Mouse (Mus musculus) inflammation-experienced regulatory T-cells, adult 6 months (primary cell): ENCODE measurements around the gene Cox7c. TPM values are rescaled to one million over a fixed set of nuclear protein-coding genes. Genes with fewer than 3 reads are reported as not detected.
"Not testable (repeated sequence)": the region's sequence is repeated elsewhere in the genome, so short reads cannot be mapped to it uniquely, and the experiment has no call there.

Experiments used
- ATAC-seq: one replicate; pipeline ENCODE4 v1.8.0; 2017
- polyA plus RNA-seq, 3 experiments: library from polyadenylated mRNA; unstranded; fragments of 100-300 nt; shearing (Covaris generic); gene quantifications; one replicate each; pipeline ENCODE4 v1.2.1; 2017

Cox7c gene
- polyA plus RNA-seq: 100 to 1,000 TPM; 372 to 524 (median 496) TPM

DNA sequence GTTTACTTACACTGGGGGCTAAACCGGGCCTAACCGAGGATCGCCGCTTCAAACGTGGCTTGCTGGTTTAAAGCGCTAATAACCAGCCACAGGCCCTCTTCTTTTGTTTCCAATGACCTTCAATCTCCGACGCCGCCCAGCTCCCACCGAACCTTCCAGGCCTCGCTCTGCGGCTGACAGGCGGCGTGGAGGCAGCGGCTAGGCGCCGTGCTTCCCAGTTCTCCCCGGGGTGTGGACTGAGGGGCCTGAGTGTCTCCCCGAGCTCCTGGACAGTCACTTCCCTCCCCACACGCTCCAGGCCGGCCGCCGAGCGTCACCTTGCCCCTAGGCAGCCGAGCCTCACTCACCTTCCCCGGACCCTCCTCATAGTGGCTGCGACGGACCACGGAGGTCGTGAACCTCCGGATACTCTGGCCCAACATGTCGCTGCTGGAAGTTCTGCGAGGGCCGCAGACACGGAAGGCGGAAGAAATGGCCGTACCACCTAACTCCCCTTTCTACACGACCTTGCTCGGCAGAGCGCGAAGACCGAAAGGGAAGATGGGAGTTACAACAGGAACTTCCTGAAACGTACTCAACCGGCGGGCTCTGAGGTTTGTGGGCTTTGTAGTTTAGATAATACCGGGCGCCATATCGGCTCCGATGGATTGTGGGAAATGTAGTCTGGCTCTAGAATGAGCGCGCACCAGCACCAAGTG, at the start of gene Cox7c:
Cox7c (minus strand) TSS at position 651 of the 698 bp plus-strand sequence.
- ATAC-seq: peak; percentile 99

DNA sequence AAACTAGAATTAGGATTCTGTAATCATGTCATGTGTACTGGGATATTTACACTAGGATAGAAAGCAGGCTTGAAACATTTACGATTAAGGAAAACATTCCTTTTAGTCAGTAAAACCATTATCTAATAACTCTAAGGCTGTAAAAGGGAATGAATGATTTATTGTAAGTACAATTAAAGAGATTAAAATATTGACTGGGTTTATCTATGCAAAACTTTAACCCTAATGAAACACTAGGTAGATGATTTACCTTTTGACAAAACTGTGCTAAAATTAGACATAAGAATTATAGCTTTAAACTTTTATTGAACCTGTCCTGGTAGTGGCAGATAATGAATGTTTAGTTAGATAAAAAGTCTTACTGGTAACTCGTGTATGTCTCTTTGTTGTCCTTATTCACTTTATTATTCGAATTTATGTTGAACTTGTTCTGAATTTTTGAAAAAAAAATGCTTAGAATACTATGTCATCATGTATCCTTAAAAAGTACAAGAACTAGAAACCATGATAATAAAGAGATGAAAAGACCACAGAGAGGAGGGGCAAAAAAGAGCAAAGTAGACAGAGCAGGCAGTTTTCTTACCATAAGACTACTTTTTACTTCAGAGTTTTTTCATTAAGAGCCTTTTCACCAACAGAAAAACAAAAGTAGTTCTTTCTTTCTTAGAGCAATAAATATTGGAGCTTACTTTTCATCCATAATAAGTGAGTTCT, 21.5 kb upstream of the Cox7c start:
- no peak for ATAC-seq

DNA sequence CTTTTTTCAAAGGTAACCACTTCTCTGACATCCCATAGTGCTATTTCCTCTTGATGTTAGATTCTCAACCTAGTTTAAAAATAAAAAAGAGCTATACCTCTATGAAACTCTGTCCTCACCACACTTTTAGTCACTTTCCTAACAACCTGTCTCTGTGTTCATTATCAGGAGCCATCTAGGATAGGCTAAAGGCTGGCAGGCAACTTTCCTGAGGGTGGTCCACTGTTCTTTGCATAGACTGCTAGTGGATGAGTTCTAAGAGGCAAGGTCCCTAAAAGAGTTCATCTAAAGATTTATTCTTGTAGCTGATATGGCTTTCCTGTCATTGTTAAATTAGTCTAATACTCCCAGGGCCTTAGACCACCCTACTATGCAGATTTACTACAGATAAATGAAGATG, 20.8 kb upstream of the Cox7c start:
- no peak for ATAC-seq

DNA sequence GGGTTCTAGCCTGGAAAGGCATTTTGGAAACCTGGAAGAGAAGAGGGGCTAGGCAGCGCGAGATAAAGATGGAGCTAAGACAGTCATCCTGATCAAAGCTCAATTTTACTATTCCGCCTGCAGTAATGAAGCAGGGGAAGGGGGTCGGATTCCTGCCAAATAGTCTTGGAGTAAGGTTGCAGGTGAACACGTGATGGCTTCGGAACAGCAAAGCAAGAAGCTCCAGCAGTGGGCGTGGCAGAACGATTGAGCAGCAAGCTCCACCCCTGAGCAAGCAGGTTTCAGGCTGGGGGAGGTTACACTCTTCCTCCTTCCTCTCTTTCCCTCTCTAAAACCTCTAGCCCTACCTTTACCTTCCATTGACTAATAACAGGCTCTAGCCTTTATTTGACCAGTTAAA, 7.4 kb upstream of the Cox7c start:
- not testable (repeated sequence) for ATAC-seq

DNA sequence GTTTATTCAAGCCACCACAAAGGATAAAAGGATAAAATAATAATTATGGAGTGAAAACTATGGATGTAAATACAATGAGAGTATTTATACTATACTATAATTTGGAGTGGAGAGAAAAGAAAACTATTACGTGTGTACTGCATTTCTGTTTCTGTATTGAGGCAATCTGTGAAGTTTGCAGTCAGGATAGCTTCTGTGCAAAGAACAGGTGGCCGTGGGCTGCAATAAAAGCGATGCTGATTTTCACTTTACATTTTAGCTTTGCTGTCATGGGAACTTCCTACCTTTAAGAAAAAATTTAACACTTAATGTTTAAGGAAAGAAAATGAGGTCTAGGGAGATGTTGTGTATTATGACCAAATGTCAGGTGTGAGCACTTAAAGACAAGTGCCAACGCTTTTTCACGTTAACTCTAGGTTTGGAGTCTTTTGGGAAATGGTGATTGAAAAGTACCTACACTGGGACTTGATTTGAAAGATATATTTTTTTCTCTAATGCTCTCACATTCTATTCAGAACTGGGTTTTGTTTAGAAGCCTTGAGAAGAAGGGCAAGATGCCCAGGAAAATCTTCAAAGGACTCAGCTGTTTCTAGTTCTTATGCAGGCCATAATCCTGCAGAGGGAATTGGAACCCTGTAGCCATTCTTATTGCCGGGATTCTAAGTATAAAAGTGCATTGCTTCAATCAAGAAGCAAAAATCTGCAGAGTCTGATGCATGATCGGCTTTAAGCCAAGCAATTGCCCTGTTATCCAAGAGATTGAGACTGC, 41.6 kb downstream of the Cox7c start:
- ATAC-seq: no peak
